Mouse (Mus musculus) myocyte (in vitro differentiated cells): Measurements from ENCODE around the gene Xpo5.

Experiments used
- CEBPB ChIP-seq: IDR thresholded peaks from 2 replicates; pipeline ENCODE4 v1.6.1; 2011; ENCODE audit warnings: mild to moderate bottlenecking, moderate library complexity; ENCODE audit not compliant: poor library complexity, insufficient read depth, severe bottlenecking
- E2F4 ChIP-seq: IDR thresholded peaks from one replicate; pipeline ENCODE4 v1.6.1; 2011; ENCODE audit warnings: mild to moderate bottlenecking, control low read depth, moderate library complexity; ENCODE audit not compliant: insufficient read depth
- MAX ChIP-seq: IDR thresholded peaks from one replicate; pipeline ENCODE4 v1.6.1; 2011; ENCODE audit warnings: low read depth, mild to moderate bottlenecking, control low read depth
- MYOD1 ChIP-seq, 3 experiments: IDR thresholded peaks; one replicate each; pipeline ENCODE4 v1.6.1; 2011; ENCODE audit warnings: control low read depth in 2 of 3, low read depth in 2 of 3, mild to moderate bottlenecking in 2 of 3, moderate library complexity in 1 of 3; ENCODE audit not compliant: insufficient read length in 2 of 3, control insufficient read depth in 1 of 3
- MYOG ChIP-seq, 3 experiments: IDR thresholded peaks; one replicate each; pipeline ENCODE4 v1.6.1; 2011; ENCODE audit warnings: control low read depth in 2 of 3, low read depth in 2 of 3, mild to moderate bottlenecking in 2 of 3; ENCODE audit not compliant: insufficient read length in 2 of 3, control insufficient read depth in 1 of 3, insufficient read depth in 1 of 3
- POLR2A ChIP-seq: IDR thresholded peaks from one replicate; pipeline ENCODE4 v1.6.1; 2011; ENCODE audit warnings: low read depth, mild to moderate bottlenecking, control low read depth, moderate library complexity; ENCODE audit not compliant: insufficient read length
- POLR2AphosphoS2 ChIP-seq: IDR thresholded peaks from one replicate; pipeline ENCODE4 v1.6.1; 2011; ENCODE audit warnings: low read depth, control low read depth; ENCODE audit not compliant: insufficient read length
- REST ChIP-seq: IDR thresholded peaks from one replicate; pipeline ENCODE4 v1.6.1; 2011; ENCODE audit warnings: mild to moderate bottlenecking, control low read depth, moderate library complexity; ENCODE audit not compliant: insufficient read depth, insufficient read length
- TCF12 ChIP-seq: IDR thresholded peaks from one replicate; pipeline ENCODE4 v1.6.1; 2011; ENCODE audit warnings: mild to moderate bottlenecking, control low read depth; ENCODE audit not compliant: poor library complexity, insufficient read depth, severe bottlenecking
- TCF3 ChIP-seq: IDR thresholded peaks from one replicate; pipeline ENCODE4 v1.6.1; 2011; ENCODE audit warnings: low read depth, control low read depth; ENCODE audit not compliant: insufficient read length
- USF1 ChIP-seq: IDR thresholded peaks from one replicate; pipeline ENCODE4 v1.6.1; 2011; ENCODE audit warnings: low read depth, mild to moderate bottlenecking, control low read depth, moderate library complexity

- TF ChIP-seq POLR2A: no peak
- TF ChIP-seq POLR2AphosphoS2: no peak
- TF ChIP-seq E2F4: no peak
- no peak for TF ChIP-seq TCF3
- no peak for TF ChIP-seq USF1
- no peak for TF ChIP-seq MYOG (IDR thresholded peaks at IDR 0.05; ENCODE audit: control insufficient read depth in 1 of 3, insufficient read depth in 1 of 3, insufficient read length in 2 of 3, low read depth in 2 of 3)
- no peak for TF ChIP-seq MAX
- no peak for TF ChIP-seq TCF12
- no peak for TF ChIP-seq CEBPB
- TF ChIP-seq MYOD1 (IDR thresholded peaks at IDR 0.05; ENCODE audit: control insufficient read depth in 1 of 3, insufficient read length in 2 of 3, low read depth in 2 of 3): no peak
- no peak for TF ChIP-seq REST
Observed at GRCm38 (mm10) chr17:46248189-46248522, 45.6 kb downstream of the Xpo5 start.
